Mouse (Mus musculus): ENCODE measurements around the gene Syt12. TPM values are rescaled to one million over a fixed set of nuclear protein-coding genes. Genes with fewer than 3 reads are reported as not detected.
"Not testable (repeated sequence)": the region's sequence is repeated elsewhere in the genome, so short reads cannot be mapped to it uniquely, and the experiment has no call there.

The Syt12 gene
- polyA plus RNA-seq, 1 experiment from 2014 or later, result 0.23 TPM

DNA sequence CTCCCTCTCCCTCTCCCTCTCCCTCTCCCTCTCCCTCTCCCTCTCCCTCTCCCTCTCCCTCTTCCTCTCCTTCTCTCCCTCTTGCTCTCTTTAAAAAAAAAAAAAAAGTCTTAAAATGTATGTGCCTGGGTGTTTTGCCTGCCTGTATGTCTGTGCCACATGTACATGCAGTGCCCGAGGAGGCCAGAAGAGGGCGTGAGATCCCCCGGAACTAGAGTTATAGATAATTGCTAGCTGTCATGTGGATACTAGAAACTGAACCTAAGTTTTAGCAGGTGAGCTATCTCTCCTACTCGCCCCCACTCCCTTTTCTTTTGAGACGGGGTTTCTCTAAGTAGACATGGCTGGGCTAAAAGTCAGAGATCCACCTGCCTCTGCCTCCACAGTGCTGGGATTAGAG lies 8.9 kb downstream of the Syt12 start:
- H3K4me3 ChIP-seq (ENCODE audit: low read depth, low read length), result no peak overlapping the region
- H3K9ac ChIP-seq (ENCODE audit: low read depth, low read length), result no peak overlapping the region
- no peak overlapping the region for H3K4me2 ChIP-seq (replicated peaks; ENCODE audit: low read depth)
- no peak overlapping the region for H3K27ac ChIP-seq (ENCODE audit: low read depth, low read length)
- peak; percentile 60 for TF ChIP-seq CTCF (IDR thresholded peaks at IDR 0.05; ENCODE audit: low read depth)
- ATAC-seq, result no peak
- H3K4me1 ChIP-seq (replicated peaks; ENCODE audit: control insufficient read depth, insufficient read depth, low read length), result no peaks in the 10 kb centered on the region
- WGBS, result 35% methylated on average over 5 of the region's 5 CpGs
- no peaks in the 10 kb centered on the region for H3K9me3 ChIP-seq (ENCODE audit: control insufficient read depth)
- no peaks in the 10 kb centered on the region for H3K36me3 ChIP-seq (ENCODE audit: control insufficient read depth, insufficient read depth)
- 0 out of 2 replicates have a peak, but pooled peaks cover 3% of the 10 kb centered on the region for H3K27me3 ChIP-seq (replicated peaks; ENCODE audit: control insufficient read depth, insufficient read depth, low read length)

DNA sequence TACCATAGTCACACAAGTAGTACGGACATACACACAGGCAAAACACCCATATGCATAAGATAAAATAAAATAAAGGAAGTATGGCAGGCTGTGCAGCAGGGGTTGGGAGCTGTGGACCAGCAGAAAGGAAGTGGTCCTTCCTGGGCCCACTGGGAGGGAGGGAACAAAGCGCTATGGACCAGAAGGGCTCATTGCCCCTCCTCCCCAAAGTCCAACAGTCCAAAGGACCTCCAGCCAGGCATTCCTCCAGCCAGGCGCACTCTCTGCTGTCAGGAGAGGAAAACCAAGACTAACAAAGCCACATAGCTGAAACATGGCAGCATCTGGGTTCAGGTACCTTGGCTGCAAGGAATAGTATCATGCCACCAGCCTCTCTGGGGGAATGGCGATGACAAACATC lies 12.6 kb downstream of the Syt12 start:
- Histone ChIP-seq H3K36me3 (ENCODE audit: control insufficient read depth, insufficient read depth) (no peaks in the 10 kb centered on the region), H3K9ac (ENCODE audit: low read depth, low read length) (no peak overlapping the region), H3K4me2 (replicated peaks; ENCODE audit: low read depth) (no peak overlapping the region), H3K27ac (ENCODE audit: low read depth, low read length) (no peak overlapping the region), H3K27me3 (replicated peaks; ENCODE audit: control insufficient read depth, insufficient read depth, low read length) (0 out of 2 replicates have a peak, but pooled peaks cover 3% of the 10 kb centered on the region), H3K4me3 (ENCODE audit: low read depth, low read length) (no peak overlapping the region), H3K9me3 (ENCODE audit: control insufficient read depth) (no peaks in the 10 kb centered on the region), H3K4me1 (replicated peaks; ENCODE audit: control insufficient read depth, insufficient read depth, low read length) (no peaks in the 10 kb centered on the region)
- WGBS, result 78% methylated on average over 4 of the region's 4 CpGs
- ATAC-seq, result no peak
- no peak for TF ChIP-seq CTCF (IDR thresholded peaks at IDR 0.05; ENCODE audit: low read depth)

DNA sequence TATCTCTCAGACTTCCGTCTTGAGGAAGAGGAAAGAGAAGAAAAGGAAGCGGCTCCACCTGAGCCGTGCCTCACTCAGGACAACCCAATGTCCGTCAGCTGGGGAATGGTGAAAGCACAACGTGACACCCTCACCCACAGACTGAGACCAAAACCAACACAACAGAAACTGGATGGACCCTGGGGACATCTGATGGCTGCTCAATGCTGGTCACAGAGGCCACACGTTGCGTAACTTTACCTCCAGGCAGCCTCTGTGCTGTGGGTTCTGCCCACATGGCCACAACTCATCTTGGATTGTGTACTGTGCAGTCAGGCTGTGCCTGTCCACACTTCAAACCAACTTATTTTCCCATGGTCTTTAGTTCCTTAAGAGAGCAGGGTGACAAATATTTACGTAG lies 15.3 kb downstream of the Syt12 start:
- no peaks in the 10 kb centered on the region for H3K9me3 ChIP-seq (ENCODE audit: control insufficient read depth)
- H3K4me2 ChIP-seq (replicated peaks; ENCODE audit: low read depth), result no peak overlapping the region
- ATAC-seq, result no peak
- H3K4me3 ChIP-seq (ENCODE audit: low read depth, low read length), result no peak overlapping the region
- no peak overlapping the region for H3K27ac ChIP-seq (ENCODE audit: low read depth, low read length)
- no peaks in the 10 kb centered on the region for H3K4me1 ChIP-seq (replicated peaks; ENCODE audit: control insufficient read depth, insufficient read depth, low read length)
- WGBS, result 80% methylated on average over 8 of the region's 8 CpGs
- no peaks in the 10 kb centered on the region for H3K27me3 ChIP-seq (replicated peaks; ENCODE audit: control insufficient read depth, insufficient read depth, low read length)
- no peaks in the 10 kb centered on the region for H3K36me3 ChIP-seq (ENCODE audit: control insufficient read depth, insufficient read depth)
- H3K9ac ChIP-seq (ENCODE audit: low read depth, low read length), result no peak overlapping the region
- TF ChIP-seq CTCF (IDR thresholded peaks at IDR 0.05; ENCODE audit: low read depth), result no peak

DNA sequence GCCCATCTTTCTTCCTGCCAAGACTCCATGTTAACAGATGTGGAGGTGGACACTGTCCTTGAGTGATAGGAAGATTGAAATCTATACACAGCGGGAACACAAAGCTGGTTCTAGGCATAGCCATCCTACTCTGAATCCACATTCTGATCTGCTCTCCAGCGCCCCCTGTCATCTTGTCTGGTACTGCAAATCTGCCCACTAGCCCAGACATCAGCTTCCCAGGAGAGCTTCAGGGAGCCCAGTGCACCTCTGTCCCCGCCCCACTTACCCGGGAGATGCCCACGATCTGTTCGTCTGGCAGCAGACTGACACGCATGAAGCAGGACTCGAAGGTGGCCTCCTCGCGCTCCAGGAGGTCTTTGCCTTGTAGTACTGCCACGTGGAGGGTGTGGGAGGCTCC lies 21.0 kb downstream of the Syt12 start:
- Histone ChIP-seq H3K4me3 (ENCODE audit: low read depth, low read length) (no peak overlapping the region), H3K9me3 (ENCODE audit: control insufficient read depth) (no peaks in the 10 kb centered on the region), H3K9ac (ENCODE audit: low read depth, low read length) (no peak overlapping the region), H3K27ac (ENCODE audit: low read depth, low read length) (no peak overlapping the region), H3K4me2 (replicated peaks; ENCODE audit: low read depth) (no peak overlapping the region), H3K27me3 (replicated peaks; ENCODE audit: control insufficient read depth, insufficient read depth, low read length) (peaks cover 7% of the 10 kb centered on the region; the same call in 1 of the 2 replicates), H3K4me1 (replicated peaks; ENCODE audit: control insufficient read depth, insufficient read depth, low read length) (no peaks in the 10 kb centered on the region), H3K36me3 (ENCODE audit: control insufficient read depth, insufficient read depth) (no peaks in the 10 kb centered on the region)
- 12% methylated on average over 11 of the region's 11 CpGs for WGBS
- peak; percentile 36; the same call in 1 of the 2 replicates for ATAC-seq
- TF ChIP-seq CTCF (IDR thresholded peaks at IDR 0.05; ENCODE audit: low read depth), result peak; percentile 81

DNA sequence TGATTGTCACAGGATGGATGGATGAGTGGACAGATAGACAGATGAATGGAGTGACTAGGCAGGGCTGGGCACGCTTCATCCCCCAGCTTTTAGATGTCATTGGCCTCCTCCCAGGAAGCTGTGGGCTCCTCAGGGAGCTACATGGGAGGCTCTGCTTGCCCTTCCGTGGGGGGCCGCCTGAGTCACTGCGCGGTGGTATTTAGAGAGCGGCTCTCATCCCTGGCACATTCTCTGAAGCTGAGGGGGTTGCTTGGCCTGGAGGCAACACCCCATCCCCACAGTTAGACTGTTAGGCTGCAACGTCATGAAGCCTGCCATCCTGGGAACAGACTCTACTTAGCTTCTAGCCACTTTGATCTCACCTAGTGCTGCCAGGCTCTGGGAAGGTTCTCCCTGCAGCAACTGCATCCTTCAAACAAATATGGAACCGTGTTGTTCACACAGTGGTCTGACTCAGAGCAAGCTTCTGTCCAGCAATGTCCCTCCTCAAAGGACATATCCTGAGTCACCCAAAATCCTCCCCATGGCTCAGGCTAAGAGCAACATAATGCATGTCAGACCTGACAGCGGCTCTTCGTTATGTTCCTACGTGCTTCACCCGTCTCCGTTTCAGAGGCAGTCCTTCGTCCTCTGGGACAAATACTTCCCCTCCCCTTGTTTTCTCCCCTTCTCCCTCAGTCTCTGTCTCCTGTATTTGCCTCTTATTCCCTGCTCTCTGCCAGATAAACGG lies 22.0 kb downstream of the Syt12 start:
- ATAC-seq, result no peak
- no peaks in the 10 kb centered on the region for H3K36me3 ChIP-seq (ENCODE audit: control insufficient read depth, insufficient read depth)
- WGBS, result 74% methylated on average over 15 of the region's 15 CpGs
- H3K4me1 ChIP-seq (replicated peaks; ENCODE audit: control insufficient read depth, insufficient read depth, low read length), result no peaks in the 10 kb centered on the region
- H3K27me3 ChIP-seq (replicated peaks; ENCODE audit: control insufficient read depth, insufficient read depth, low read length), result peaks cover 7% of the 10 kb centered on the region; the same call in 1 of the 2 replicates
- TF ChIP-seq CTCF (IDR thresholded peaks at IDR 0.05; ENCODE audit: low read depth), result no peak
- no peak overlapping the region for H3K9ac ChIP-seq (ENCODE audit: low read depth, low read length)
- no peak overlapping the region for H3K4me2 ChIP-seq (replicated peaks; ENCODE audit: low read depth)
- H3K27ac ChIP-seq (ENCODE audit: low read depth, low read length), result no peak overlapping the region
- no peaks in the 10 kb centered on the region for H3K9me3 ChIP-seq (ENCODE audit: control insufficient read depth)
- H3K4me3 ChIP-seq (ENCODE audit: low read depth, low read length), result no peak overlapping the region

DNA sequence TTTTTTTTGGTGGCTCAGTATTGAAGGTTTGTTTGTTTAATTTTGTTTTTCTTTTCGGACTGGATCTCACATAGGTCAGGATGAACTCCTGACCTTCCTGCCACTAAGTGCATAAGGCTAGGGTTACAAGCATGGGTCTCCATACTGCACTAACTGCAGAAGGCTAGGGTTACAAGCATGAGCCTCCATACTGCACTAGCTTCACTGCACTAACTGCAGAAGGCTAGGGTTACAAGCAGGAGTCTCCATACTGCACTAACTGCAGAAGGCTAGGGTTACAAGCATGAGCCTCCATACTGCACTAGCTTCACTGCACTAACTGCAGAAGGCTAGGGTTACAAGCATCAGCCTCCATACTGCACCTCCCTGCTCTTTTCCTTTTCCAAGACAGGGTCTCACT lies 23.2 kb downstream of the Syt12 start:
- H3K36me3 ChIP-seq (ENCODE audit: control insufficient read depth, insufficient read depth); H3K4me3 ChIP-seq (ENCODE audit: low read depth, low read length); H3K9ac ChIP-seq (ENCODE audit: low read depth, low read length); H3K9me3 ChIP-seq (ENCODE audit: control insufficient read depth); H3K4me2 ChIP-seq (replicated peaks; ENCODE audit: low read depth); H3K27me3 ChIP-seq (replicated peaks; ENCODE audit: control insufficient read depth, insufficient read depth, low read length); H3K4me1 ChIP-seq (replicated peaks; ENCODE audit: control insufficient read depth, insufficient read depth, low read length); ATAC-seq; H3K27ac ChIP-seq (ENCODE audit: low read depth, low read length): not testable (repeated sequence)
- WGBS, result 32% methylated on average over 1 of the region's 1 CpGs

Data from intestine, postnatal 0 days (tissue).